Mouse (Mus musculus) CH12.LX (cell line): Measurements from ENCODE around the gene Caln1.

Source experiments
- CHD2 ChIP-seq: IDR thresholded peaks from 2 replicates; pipeline ENCODE4 v1.6.1; 2011; ENCODE audit warnings: low read length, improper control_type of control experiment
- CTCF ChIP-seq, 2 experiments: IDR thresholded peaks in 1 of 2; conservative IDR thresholded peaks in 1 of 2; 2 replicates each; pipeline ENCODE4 v1.5.1; 2011 to 2012; ENCODE audit warnings: low read depth in 2 of 2, low read length in 2 of 2, improper control_type of control experiment in 1 of 2, inconsistent platforms in 1 of 2, mild to moderate bottlenecking in 1 of 2, moderate library complexity in 1 of 2
- EP300 ChIP-seq: IDR thresholded peaks from 2 replicates; pipeline ENCODE4 v1.6.1; 2011; ENCODE audit warnings: low read length, improper control_type of control experiment
- GABPA ChIP-seq: IDR thresholded peaks from 2 replicates; pipeline ENCODE4 v1.6.1; 2012; ENCODE audit warnings: low read depth, low read length, improper control_type of control experiment, inconsistent platforms; ENCODE audit not compliant: insufficient replicate concordance
- MAFK ChIP-seq: IDR thresholded peaks from 2 replicates; pipeline ENCODE4 v1.6.1; 2011; ENCODE audit warnings: low read length, improper control_type of control experiment; ENCODE audit not compliant: insufficient replicate concordance
- MAX ChIP-seq: IDR thresholded peaks from 2 replicates; pipeline ENCODE4 v1.6.1; 2011; ENCODE audit warnings: low read length, improper control_type of control experiment
- NELFE ChIP-seq: IDR thresholded peaks from 2 replicates; pipeline ENCODE4 v1.6.1; 2011; ENCODE audit warnings: low read depth, low read length, improper control_type of control experiment
- PAX5 ChIP-seq: IDR thresholded peaks from 2 replicates; pipeline ENCODE4 v1.6.1; 2012; ENCODE audit warnings: low read length, inconsistent platforms, mixed read lengths
- POLR2A ChIP-seq: IDR thresholded peaks from 2 replicates; pipeline ENCODE4 v1.6.1; 2011; ENCODE audit warnings: low read depth, mild to moderate bottlenecking, improper control_type of control experiment, low read length
- POLR2AphosphoS2 ChIP-seq: IDR thresholded peaks from 2 replicates; pipeline ENCODE4 v1.6.1; 2011; ENCODE audit warnings: low read depth, low read length, improper control_type of control experiment
- RCOR1 ChIP-seq: conservative IDR thresholded peaks from 2 replicates; pipeline ENCODE4 v1.6.1; 2012; ENCODE audit warnings: low read depth, mild to moderate bottlenecking, inconsistent platforms, low read length, improper control_type of control experiment
- USF1 ChIP-seq: IDR thresholded peaks from 2 replicates; pipeline ENCODE4 v1.6.1; 2014; ENCODE audit warnings: low read depth, mild to moderate bottlenecking, inconsistent platforms, low read length, improper control_type of control experiment
- ZC3H11A ChIP-seq: IDR thresholded peaks from 2 replicates; pipeline ENCODE4 v1.6.1; 2012; ENCODE audit warnings: low read depth, mild to moderate bottlenecking, inconsistent platforms, low read length, improper control_type of control experiment

GRCm38 (mm10) chr5:130520527-130520926 is 151.3 kb downstream of the Caln1 start:
- no peak for TF ChIP-seq RCOR1
- no peak for TF ChIP-seq GABPA
- TF ChIP-seq MAFK: no peak
- TF ChIP-seq CHD2: no peak
- TF ChIP-seq CTCF (conservative IDR thresholded peaks at IDR 0.05 in 1 of 2, IDR thresholded peaks at IDR 0.05 in 1 of 2; ENCODE audit: low read depth in 2 of 2, low read length in 2 of 2): 0 out of 4 replicates have a peak, but pooled peaks of 1 of the 2 experiments have one; percentile 14
- TF ChIP-seq NELFE: no peak
- no peak for TF ChIP-seq EP300
- TF ChIP-seq POLR2A: no peak
- no peak for TF ChIP-seq USF1
- TF ChIP-seq PAX5: no peak
- no peak for TF ChIP-seq MAX
- no peak for TF ChIP-seq ZC3H11A
- TF ChIP-seq POLR2AphosphoS2: no peak
